Mouse (Mus musculus) G1E (cell line): Measurements from ENCODE around the gene Sh3rf1. TPM values are rescaled to one million over a fixed set of nuclear protein-coding genes. Genes with fewer than 3 reads are reported as not detected.

ENCODE experiments used
- ATAC-seq: 2 replicates; pipeline ENCODE4 v1.8.0; 2016; ENCODE audit warnings: mild to moderate bottlenecking; ENCODE audit not compliant: insufficient number of reproducible peaks, poor library complexity, low FRiP score, severe bottlenecking; ENCODE audit errors: extremely low read depth
- DNase-seq: peaks from one replicate; pipeline ENCODE4 v3.0.0; 2012; ENCODE audit warnings: low spot score
- H3K27me3 ChIP-seq: 2 replicates; pipeline ENCODE4 v1.6.1; 2012; ENCODE audit warnings: mild to moderate bottlenecking, low read length, inconsistent platforms; ENCODE audit not compliant: insufficient read depth
- H3K36me3 ChIP-seq: replicated peaks from 2 replicates; pipeline ENCODE3; 2012; ENCODE audit warnings: mild to moderate bottlenecking, inconsistent platforms
- H3K4me1 ChIP-seq: 2 replicates; pipeline ENCODE4 v1.6.1; 2012; ENCODE audit warnings: low read depth, low read length, inconsistent platforms, mixed read lengths; ENCODE audit not compliant: insufficient read depth
- H3K4me3 ChIP-seq: 2 replicates; pipeline ENCODE4 v1.5.1; 2012; ENCODE audit warnings: low read depth, mild to moderate bottlenecking, inconsistent platforms, low read length, moderate library complexity, mixed read lengths
- H3K9me3 ChIP-seq: replicated peaks from 2 replicates; pipeline ENCODE4 v1.6.1; 2012; ENCODE audit warnings: inconsistent platforms
- CTCF ChIP-seq: IDR thresholded peaks from 2 replicates; pipeline ENCODE4 v1.5.1; 2012; ENCODE audit warnings: low read depth, low read length, inconsistent platforms, mixed read lengths
- GATA1 ChIP-seq: IDR thresholded peaks from 2 replicates; pipeline ENCODE4 v1.6.1; 2012; ENCODE audit warnings: borderline replicate concordance, low read length, inconsistent platforms, mixed read lengths
- GATA2 ChIP-seq: IDR thresholded peaks from 2 replicates; pipeline ENCODE4 v1.6.1; 2012; ENCODE audit warnings: low read depth, low read length, inconsistent platforms, borderline replicate concordance
- POLR2AphosphoS5 ChIP-seq: IDR thresholded peaks from 2 replicates; pipeline ENCODE4 v1.6.1; 2012; ENCODE audit warnings: low read depth, low read length, inconsistent platforms; ENCODE audit not compliant: insufficient replicate concordance
- TAL1 ChIP-seq: conservative IDR thresholded peaks from 2 replicates; pipeline ENCODE4 v1.6.1; 2012; ENCODE audit warnings: low read depth, low read length, inconsistent platforms, mixed read lengths
- polyA plus RNA-seq: library from polyadenylated mRNA; stranded (reverse); fragments of >175 nt; gene quantifications from 2 replicates; pipeline ENCODE4 v1.2.3, GENCODE M21; 2012
- total RNA-seq, 2 experiments: library from RNA; stranded (forward) in 1 of 2; stranded (reverse) in 1 of 2; fragments of 200-1000 nt in 1 of 2; fragments of >200 nt in 1 of 2; fragmentation: Nextera tagmentation in 1 of 2; gene quantifications; 2 replicates each; pipeline ENCODE4 v1.2.3; 2014 to 2017

Sh3rf1 gene
- total and polyA plus RNA-seq, 3 experiments = 2.3 to 4.0 (median 2.6) TPM

GRCm38 (mm10) chr8:61217017-61217416, 6.7 kb upstream of the Sh3rf1 start:
- no peak for TF ChIP-seq CTCF
- TF ChIP-seq POLR2AphosphoS5 = no peak
- no peak for TF ChIP-seq GATA2
- TF ChIP-seq GATA1 = no peak
- TF ChIP-seq TAL1 = no peak
- Histone ChIP-seq H3K36me3 (no peaks in the 10 kb centered on the region), H3K4me1 (peaks cover 5% of the 10 kb centered on the region), H3K27me3 (peaks cover 17% of the 10 kb centered on the region; the same call in 1 of the 2 replicates), H3K9me3 (no peaks in the 10 kb centered on the region), H3K4me3 (no peak overlapping the region)
- DNase-seq (no peak), ATAC-seq (no peak)

GRCm38 (mm10) chr8:61217426-61217825, 6.2 kb upstream of the Sh3rf1 start:
- Histone ChIP-seq H3K36me3 (no peaks in the 10 kb centered on the region), H3K9me3 (no peaks in the 10 kb centered on the region), H3K4me1 (peaks cover 8% of the 10 kb centered on the region), H3K27me3 (peaks cover 14% of the 10 kb centered on the region; the same call in 1 of the 2 replicates), H3K4me3 (no peak overlapping the region)
- ATAC-seq (no peak), DNase-seq (no peak)
- TF ChIP-seq CTCF (no peak), POLR2AphosphoS5 (no peak), GATA2 (no peak), TAL1 (no peak), GATA1 (no peak)

- H3K4me3 ChIP-seq = no peak overlapping the region
- peaks cover 12% of the 10 kb centered on the region; the same call in 1 of the 2 replicates for H3K27me3 ChIP-seq
- DNase-seq = no peak
- H3K9me3 ChIP-seq = no peaks in the 10 kb centered on the region
- peaks cover 15% of the 10 kb centered on the region for H3K4me1 ChIP-seq
- H3K36me3 ChIP-seq = no peaks in the 10 kb centered on the region
- TF ChIP-seq GATA2 (no peak), GATA1 (no peak), POLR2AphosphoS5 (no peak), CTCF (no peak), TAL1 (no peak)
- ATAC-seq = no peak
Measured at GRCm38 (mm10) chr8:61218439-61218838, 5.2 kb upstream of the Sh3rf1 start.

GRCm38 (mm10) chr8:61223283-61223682, 389 bp upstream of the Sh3rf1 start:
- peak overlapping the region; percentile 85 for H3K4me3 ChIP-seq
- no peak for TF ChIP-seq GATA2
- no peak for TF ChIP-seq CTCF
- no peaks in the 10 kb centered on the region for H3K9me3 ChIP-seq
- DNase-seq = no peak
- H3K36me3 ChIP-seq = peaks cover 6% of the 10 kb centered on the region
- peaks cover 12% of the 10 kb centered on the region; the same call in 1 of the 2 replicates for H3K27me3 ChIP-seq
- peaks cover 25% of the 10 kb centered on the region for H3K4me1 ChIP-seq
- ATAC-seq = no peak

GRCm38 (mm10) chr8:61224380-61225092, 864 bp downstream of the Sh3rf1 start:
- TF ChIP-seq GATA2 = no peak
- no peak for TF ChIP-seq GATA1
- no peak for TF ChIP-seq TAL1
- H3K27me3 ChIP-seq = peaks cover 12% of the 10 kb centered on the region; the same call in 1 of the 2 replicates
- DNase-seq (peak; percentile 73), ATAC-seq (peak; percentile 65)
- no peaks in the 10 kb centered on the region for H3K9me3 ChIP-seq
- H3K4me3 ChIP-seq = peak overlapping the region; percentile 85
- peaks cover 10% of the 10 kb centered on the region for H3K36me3 ChIP-seq
- H3K4me1 ChIP-seq = peaks cover 23% of the 10 kb centered on the region

GRCm38 (mm10) chr8:61225581-61226395, 2.1 kb downstream of the Sh3rf1 start:
- TF ChIP-seq CTCF (no peak), TAL1 (no peak), GATA2 (no peak), GATA1 (no peak), POLR2AphosphoS5 (no peak)
- no peak for ATAC-seq
- DNase-seq = no peak
- Histone ChIP-seq H3K4me3 (no peak overlapping the region), H3K36me3 (peaks cover 15% of the 10 kb centered on the region), H3K9me3 (no peaks in the 10 kb centered on the region), H3K4me1 (peaks cover 27% of the 10 kb centered on the region), H3K27me3 (peaks cover 8% of the 10 kb centered on the region; the same call in 1 of the 2 replicates)
